Mouse (Mus musculus): ENCODE data around the gene Acaa1a. TPM values are rescaled to one million over a fixed set of nuclear protein-coding genes. Genes with fewer than 3 reads are reported as not detected.

Gene Acaa1a
- polyA plus RNA-seq, 1 experiment from 2014 or later = 86.5 TPM

DNA sequence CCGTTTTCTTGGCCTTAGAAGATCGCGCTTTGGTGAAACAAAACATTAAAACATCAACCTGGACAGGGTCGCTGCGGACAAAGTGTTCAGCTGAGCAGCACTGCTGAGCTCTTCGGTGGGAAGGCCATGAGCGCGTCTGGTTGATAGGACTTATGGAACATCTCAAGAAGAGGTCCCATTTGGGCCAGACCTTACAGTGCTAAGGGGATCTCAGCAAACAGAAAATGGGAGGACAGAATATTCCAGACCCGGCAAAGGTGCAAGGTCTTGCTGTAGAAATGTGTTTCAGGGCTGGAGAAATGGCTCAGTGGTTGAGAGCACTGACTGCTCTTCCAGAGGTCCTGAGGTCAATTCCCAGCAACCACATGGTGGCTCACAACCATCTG is 16.2 kb upstream of the Acaa1a start:
- H3K27me3 ChIP-seq (ENCODE audit: insufficient read depth, poor library complexity, severe bottlenecking) = no peaks in the 10 kb centered on the region
- H3K4me3 ChIP-seq = peak overlapping the region; percentile 96
- no peak for DNase-seq (ENCODE audit: low spot score)
- H3K9me3 ChIP-seq = no peaks in the 10 kb centered on the region
- WGBS = 7% methylated on average over 9 of the region's 9 CpGs
- peak overlapping the region; percentile 97 for H3K27ac ChIP-seq
- H3K36me3 ChIP-seq = peaks cover 2% of the 10 kb centered on the region; the same call in 1 of the 2 replicates
- peaks cover 8% of the 10 kb centered on the region for H3K4me1 ChIP-seq

DNA sequence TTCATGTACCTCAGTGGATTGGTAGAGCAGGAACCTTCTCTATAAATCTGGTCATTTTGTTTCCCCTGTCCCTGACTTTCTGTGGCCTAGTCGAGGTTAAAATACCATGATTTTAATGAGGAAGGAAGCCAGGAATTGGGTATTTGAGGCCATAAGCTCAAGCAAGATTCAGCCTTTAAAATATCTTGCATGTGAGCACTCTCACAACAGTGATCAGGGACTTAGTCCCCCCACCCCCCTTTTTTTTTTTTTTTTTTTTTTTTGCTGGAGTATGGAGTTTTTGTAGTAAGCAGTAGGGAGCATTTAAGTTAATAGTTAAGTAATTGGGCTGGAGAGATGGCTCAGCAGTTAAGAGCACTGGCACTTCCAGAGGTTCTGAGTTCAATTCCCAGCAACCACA is 15.3 kb upstream of the Acaa1a start:
- H3K27ac ChIP-seq = no peak overlapping the region
- peaks cover 8% of the 10 kb centered on the region for H3K4me1 ChIP-seq
- 80% methylated on average over 1 of the region's 1 CpGs for WGBS
- no peak for DNase-seq (ENCODE audit: low spot score)
- no peaks in the 10 kb centered on the region for H3K27me3 ChIP-seq (ENCODE audit: insufficient read depth, poor library complexity, severe bottlenecking)
- no peaks in the 10 kb centered on the region for H3K9me3 ChIP-seq
- H3K36me3 ChIP-seq = no peaks in the 10 kb centered on the region
- H3K4me3 ChIP-seq = no peak overlapping the region

DNA sequence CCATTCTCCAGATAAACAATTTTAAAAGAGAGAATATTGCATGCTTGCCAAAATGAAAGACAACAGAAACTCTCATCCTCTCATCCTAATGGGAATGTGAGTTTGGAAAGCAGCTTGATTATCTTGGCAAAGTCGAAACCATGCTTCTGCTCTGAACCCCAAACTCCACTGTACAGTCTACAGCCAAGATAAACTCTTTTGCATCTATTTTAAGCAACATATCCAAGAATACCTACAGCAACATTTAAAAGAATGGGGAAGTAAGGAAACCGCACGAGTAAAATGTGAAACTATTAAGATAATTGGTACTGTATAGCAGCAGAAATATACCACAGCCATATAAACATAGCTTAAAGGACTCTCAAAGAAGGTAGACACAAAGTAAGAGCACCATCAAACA is 11.0 kb upstream of the Acaa1a start:
- DNase-seq (ENCODE audit: low spot score) = no peak
- H3K4me1 ChIP-seq = no peaks in the 10 kb centered on the region
- H3K4me3 ChIP-seq = no peak overlapping the region
- H3K27ac ChIP-seq = no peak overlapping the region
- 81% methylated on average over 3 of the region's 3 CpGs for WGBS
- no peaks in the 10 kb centered on the region for H3K27me3 ChIP-seq (ENCODE audit: insufficient read depth, poor library complexity, severe bottlenecking)
- H3K36me3 ChIP-seq = no peaks in the 10 kb centered on the region
- H3K9me3 ChIP-seq = no peaks in the 10 kb centered on the region

DNA sequence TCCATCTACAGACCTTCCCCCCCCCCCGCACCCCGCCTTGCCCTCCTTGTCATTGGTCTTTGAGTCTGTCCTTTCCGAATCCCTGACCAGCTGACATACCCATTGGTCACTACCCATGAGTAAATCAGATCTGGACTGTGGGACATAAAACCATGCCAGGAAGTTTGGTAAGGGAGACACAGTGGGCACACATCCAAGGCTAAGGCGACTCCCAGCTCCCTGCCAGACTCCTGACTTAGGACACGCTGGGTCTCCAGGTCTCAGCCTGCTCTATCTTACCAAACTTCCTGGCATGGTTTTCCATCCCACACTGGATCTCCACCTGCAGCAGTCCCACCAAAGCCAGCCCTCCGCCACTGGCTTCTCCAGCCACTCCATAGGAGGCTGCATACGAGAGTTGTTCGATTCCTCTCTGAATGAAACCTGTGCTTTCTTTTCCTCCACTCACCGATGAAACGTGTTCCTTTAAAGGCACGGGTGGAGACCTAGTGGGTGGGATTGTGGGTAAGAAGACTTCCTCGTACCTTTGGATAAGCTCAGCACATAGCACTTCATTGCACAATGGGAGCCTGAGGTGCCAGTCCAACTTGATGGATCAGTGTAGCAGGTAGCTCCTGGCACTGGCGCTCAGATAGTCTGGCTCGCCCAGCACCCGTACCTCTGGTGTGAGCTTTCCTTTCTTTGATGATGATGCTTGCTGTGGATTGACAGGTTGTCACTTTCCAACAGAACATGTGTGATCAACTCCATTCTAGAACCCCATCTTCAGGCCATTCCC is 9.1 kb upstream of the Acaa1a start:
- H3K27ac ChIP-seq = no peak overlapping the region
- 87% methylated on average over 15 of the region's 15 CpGs for WGBS
- H3K27me3 ChIP-seq (ENCODE audit: insufficient read depth, poor library complexity, severe bottlenecking) = no peaks in the 10 kb centered on the region
- no peak for DNase-seq (ENCODE audit: low spot score)
- H3K4me1 ChIP-seq = peaks cover 7% of the 10 kb centered on the region; the same call in 1 of the 2 replicates
- no peaks in the 10 kb centered on the region for H3K36me3 ChIP-seq
- H3K4me3 ChIP-seq = no peak overlapping the region
- no peaks in the 10 kb centered on the region for H3K9me3 ChIP-seq

DNA sequence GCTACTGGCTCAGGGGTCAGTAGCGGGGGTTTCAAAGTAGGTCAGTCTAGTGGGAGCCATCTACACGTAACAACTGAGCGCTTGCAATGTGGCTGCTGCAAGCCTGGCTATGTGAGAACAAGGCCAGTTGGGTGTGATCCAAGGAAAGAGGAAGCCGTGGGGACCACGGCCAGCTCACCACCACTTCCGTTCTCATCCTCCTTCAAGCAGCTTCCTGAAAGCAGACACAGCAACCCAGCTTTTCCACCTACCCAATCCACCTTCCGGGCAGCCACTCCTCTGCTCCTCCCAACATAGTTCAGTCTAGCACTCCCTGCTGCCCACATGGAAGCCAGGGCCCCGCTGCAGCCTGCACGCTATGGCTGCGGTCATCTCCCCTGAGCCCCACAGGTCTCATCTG is 5.2 kb upstream of the Acaa1a start:
- no peak for DNase-seq (ENCODE audit: low spot score)
- WGBS = 52% methylated on average over 10 of the region's 10 CpGs
- Histone ChIP-seq H3K9me3 (no peaks in the 10 kb centered on the region), H3K27me3 (ENCODE audit: insufficient read depth, poor library complexity, severe bottlenecking) (peaks cover 25% of the 10 kb centered on the region), H3K36me3 (peaks cover 5% of the 10 kb centered on the region; the same call in 1 of the 2 replicates), H3K27ac (no peak overlapping the region), H3K4me1 (peaks cover 11% of the 10 kb centered on the region), H3K4me3 (no peak overlapping the region)

DNA sequence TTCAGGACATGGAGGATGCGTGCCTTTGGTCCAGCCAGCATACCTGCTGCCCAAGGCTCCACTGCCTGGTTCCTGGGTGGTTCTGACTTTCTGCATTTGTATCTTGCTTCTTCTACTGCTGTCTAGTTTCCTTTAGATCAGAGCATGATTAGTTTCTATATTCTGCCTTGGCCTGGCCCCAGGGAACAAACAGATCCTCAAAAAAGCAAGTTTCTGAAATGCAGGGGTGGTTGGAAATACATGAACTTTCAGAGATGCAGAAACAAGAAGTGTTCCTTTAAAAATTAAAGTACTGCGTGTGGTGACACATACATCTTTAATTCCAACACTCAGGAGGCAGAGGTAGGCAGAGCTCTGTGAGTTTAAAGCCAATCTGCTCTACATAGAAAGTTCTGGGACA is 4.6 kb upstream of the Acaa1a start:
- no peak for DNase-seq (ENCODE audit: low spot score)
- H3K27me3 ChIP-seq (ENCODE audit: insufficient read depth, poor library complexity, severe bottlenecking) = peaks cover 25% of the 10 kb centered on the region
- 91% methylated on average over 2 of the region's 2 CpGs for WGBS

DNA sequence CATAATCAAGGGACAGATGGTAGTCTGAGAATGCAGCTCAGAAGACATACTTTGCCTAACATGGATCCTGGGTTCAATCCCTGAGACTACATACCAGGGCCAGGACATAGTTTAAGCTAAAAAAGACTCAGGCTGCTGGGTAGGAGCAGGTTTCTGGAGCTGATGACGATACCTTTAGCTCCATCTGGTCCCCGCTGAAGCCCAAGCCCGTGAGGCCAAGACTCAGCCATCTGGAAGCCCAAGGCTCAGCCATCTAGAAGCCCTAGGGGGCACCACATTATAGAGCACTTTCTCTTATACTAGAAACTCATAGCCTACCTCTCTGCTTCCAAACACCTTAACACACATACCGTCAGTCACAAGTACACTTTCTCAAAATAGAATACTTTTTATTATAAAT is 3.9 kb upstream of the Acaa1a start:
- H3K36me3 ChIP-seq = peaks cover 5% of the 10 kb centered on the region; the same call in 1 of the 2 replicates
- H3K27ac ChIP-seq = no peak overlapping the region
- DNase-seq (ENCODE audit: low spot score) = no peak
- peaks cover 19% of the 10 kb centered on the region for H3K4me1 ChIP-seq
- no peak overlapping the region for H3K4me3 ChIP-seq
- H3K9me3 ChIP-seq = no peaks in the 10 kb centered on the region
- H3K27me3 ChIP-seq (ENCODE audit: insufficient read depth, poor library complexity, severe bottlenecking) = peaks cover 25% of the 10 kb centered on the region
- WGBS = 83% methylated on average over 4 of the region's 4 CpGs

More for the DNA sequence above, 4.6 kb upstream of the Acaa1a start:
- peaks cover 16% of the 10 kb centered on the region for H3K4me1 ChIP-seq
- H3K9me3 ChIP-seq = no peaks in the 10 kb centered on the region
- peaks cover 5% of the 10 kb centered on the region; the same call in 1 of the 2 replicates for H3K36me3 ChIP-seq
- no peak overlapping the region for H3K4me3 ChIP-seq
- no peak overlapping the region for H3K27ac ChIP-seq

DNA sequence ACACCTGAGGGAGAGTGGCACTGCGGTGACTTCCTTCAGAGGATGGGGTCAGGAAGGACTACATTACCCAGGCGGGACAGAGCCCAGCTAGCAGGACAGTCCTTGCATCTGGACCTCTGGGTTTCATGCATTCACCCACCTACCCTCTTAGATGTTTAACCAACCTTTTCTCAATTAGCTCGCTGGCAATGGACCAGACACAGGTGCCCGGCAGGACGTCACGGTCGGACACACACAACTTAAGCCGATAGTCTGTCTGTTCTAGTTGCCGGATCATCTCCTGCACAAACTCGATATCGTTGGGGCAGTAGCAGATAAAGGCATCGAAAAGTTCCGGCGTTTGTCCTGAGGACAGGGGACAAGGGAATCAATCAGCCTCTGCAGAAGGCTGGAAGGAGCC is 1.6 kb upstream of the Acaa1a start:
- no peak overlapping the region for H3K4me3 ChIP-seq
- peaks cover 25% of the 10 kb centered on the region for H3K27me3 ChIP-seq (ENCODE audit: insufficient read depth, poor library complexity, severe bottlenecking)
- H3K4me1 ChIP-seq = peaks cover 31% of the 10 kb centered on the region
- no peak overlapping the region for H3K27ac ChIP-seq
- no peak for DNase-seq (ENCODE audit: low spot score)
- H3K36me3 ChIP-seq = peaks cover 7% of the 10 kb centered on the region
- H3K9me3 ChIP-seq = no peaks in the 10 kb centered on the region
- 86% methylated on average over 14 of the region's 14 CpGs for WGBS

DNA sequence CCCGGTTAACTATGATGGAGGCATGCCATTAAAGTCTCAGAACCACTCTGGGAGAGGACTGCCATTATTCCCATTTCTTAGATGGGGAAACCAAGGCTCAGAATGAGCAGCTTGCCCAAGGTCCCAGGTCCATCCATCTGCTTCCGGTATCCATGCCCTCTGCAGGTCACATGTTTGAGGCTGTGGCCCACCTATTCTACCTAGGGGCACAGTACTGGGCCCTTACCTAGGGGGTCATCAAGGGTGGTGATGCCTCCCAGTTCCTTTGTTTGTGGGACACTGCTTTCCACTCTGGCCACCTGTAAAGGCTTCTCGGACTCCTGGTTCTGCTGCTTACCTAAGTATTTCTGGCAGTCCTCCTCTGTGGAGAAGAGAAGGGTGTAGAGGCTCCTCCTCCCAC is 1.1 kb upstream of the Acaa1a start:
- H3K36me3 ChIP-seq = peaks cover 12% of the 10 kb centered on the region
- H3K9me3 ChIP-seq = no peaks in the 10 kb centered on the region
- H3K27me3 ChIP-seq (ENCODE audit: insufficient read depth, poor library complexity, severe bottlenecking) = peaks cover 25% of the 10 kb centered on the region
- no peak for DNase-seq (ENCODE audit: low spot score)
- no peak overlapping the region for H3K27ac ChIP-seq
- 86% methylated on average over 3 of the region's 3 CpGs for WGBS
- H3K4me1 ChIP-seq = peaks cover 32% of the 10 kb centered on the region
- H3K4me3 ChIP-seq = no peak overlapping the region

DNA sequence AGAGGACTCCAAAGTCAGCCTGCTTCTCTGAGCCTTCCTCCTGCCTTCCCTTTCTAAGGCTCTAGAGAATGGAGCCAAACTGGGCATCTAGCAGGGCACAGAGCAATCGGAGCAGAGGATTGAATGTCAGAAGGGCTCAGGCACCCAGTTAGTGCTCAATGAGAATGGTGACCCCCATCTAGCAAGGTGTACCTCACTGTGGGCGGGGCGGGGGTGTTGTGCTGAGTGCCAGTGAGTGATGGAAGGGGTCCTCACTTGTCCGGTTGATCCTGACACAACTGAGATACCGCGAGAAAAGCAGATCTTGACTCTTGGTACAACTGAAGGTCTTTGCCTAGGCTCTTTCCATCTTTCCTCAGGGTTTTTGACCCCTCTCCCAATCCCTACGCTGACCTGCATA is 370 bp upstream of the Acaa1a start:
- Histone ChIP-seq H3K27ac (peak overlapping the region; percentile 91; the same call in 1 of the 2 replicates), H3K4me3 (peak overlapping the region; percentile 80), H3K27me3 (ENCODE audit: insufficient read depth, poor library complexity, severe bottlenecking) (peaks cover 25% of the 10 kb centered on the region), H3K4me1 (peaks cover 32% of the 10 kb centered on the region), H3K9me3 (no peaks in the 10 kb centered on the region), H3K36me3 (peaks cover 20% of the 10 kb centered on the region)
- no peak for DNase-seq (ENCODE audit: low spot score)
- WGBS = 49% methylated on average over 7 of the region's 7 CpGs

DNA sequence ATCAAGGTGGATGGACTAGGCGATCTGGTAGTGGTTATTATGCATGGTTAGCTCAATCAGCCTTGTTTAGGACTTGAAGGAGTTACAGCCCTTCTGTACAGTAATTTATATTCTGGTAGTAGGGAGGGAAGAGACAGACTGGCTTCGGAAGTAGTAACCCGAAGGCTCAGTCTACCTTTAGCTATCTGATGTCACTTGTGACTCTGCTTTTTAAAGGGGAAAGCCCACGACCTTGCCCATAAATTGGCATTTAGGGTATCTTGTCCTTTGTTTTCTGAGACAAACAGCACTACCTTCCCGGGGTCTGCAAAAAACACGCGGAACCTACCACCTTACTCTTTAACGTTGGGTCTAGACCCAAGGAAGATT is 720 bp downstream of the Acaa1a start:
- Histone ChIP-seq H3K27ac (peak overlapping the region; percentile 91), H3K27me3 (ENCODE audit: insufficient read depth, poor library complexity, severe bottlenecking) (peaks cover 25% of the 10 kb centered on the region), H3K4me3 (peak overlapping the region; percentile 80), H3K36me3 (peaks cover 30% of the 10 kb centered on the region), H3K9me3 (no peaks in the 10 kb centered on the region), H3K4me1 (peaks cover 25% of the 10 kb centered on the region)
- 6% methylated on average over 8 of the region's 8 CpGs for WGBS
- DNase-seq (ENCODE audit: low spot score) = no peak

DNA sequence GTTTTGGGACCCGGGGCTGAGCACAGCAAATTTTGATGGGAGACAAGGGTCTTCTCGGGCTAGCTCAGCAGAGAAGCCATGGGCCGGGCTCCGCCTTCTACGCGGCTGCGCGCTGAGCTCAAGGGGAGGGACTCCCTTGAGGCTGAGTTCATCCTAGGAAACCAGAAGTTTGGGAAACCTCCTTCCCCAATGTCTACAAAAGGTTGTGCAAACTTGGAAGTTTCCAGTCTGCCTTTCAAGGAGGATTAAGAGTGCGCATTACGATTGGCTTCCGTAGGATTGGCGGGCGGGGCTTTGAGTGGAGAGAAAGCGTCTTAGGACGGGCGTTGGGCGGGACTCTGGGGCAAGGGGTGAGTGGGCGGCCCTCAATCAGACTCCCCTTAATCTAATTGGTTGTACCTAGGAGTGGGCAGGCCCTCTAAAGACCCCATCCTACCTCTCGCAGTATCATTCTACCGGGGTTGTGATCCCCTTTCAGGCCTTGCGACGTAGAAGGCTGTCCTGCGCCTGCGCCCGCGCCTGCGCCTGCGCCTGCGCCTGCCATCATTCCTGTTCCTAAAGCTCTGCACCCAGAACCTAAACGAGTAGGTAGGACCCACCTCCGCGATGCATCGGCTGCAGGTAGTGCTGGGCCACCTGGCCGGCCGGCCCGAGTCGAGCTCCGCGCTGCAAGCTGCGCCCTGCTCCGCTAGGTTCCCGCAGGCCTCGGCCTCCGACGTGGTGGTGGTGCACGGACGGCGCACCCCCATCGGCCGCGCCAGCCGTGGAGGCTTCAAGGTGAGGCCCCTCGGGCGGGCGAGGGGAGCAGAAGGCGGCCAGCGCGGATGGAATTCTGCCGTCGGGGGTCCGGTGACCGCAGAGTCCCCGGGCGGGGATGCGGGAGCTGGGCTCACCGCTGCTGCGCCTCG is 1.7 kb downstream of the Acaa1a start, which contains the start of gene Myd88:
TSS of gene Myd88 (minus strand) at position 503 of the 908 bp plus-strand sequence.
- Histone ChIP-seq H3K9me3 (no peaks in the 10 kb centered on the region), H3K27me3 (ENCODE audit: insufficient read depth, poor library complexity, severe bottlenecking) (peaks cover 25% of the 10 kb centered on the region), H3K4me3 (peak within 1 kb of the TSS; percentile 80), H3K4me1 (peaks cover 25% of the 10 kb centered on the region), H3K36me3 (peaks cover 40% of the 10 kb centered on the region), H3K27ac (peak within 1 kb of the TSS; percentile 91)
- under 1% methylated on average over 68 of the region's 68 CpGs for WGBS
- DNase-seq (ENCODE audit: low spot score) = peak; percentile 96

DNA sequence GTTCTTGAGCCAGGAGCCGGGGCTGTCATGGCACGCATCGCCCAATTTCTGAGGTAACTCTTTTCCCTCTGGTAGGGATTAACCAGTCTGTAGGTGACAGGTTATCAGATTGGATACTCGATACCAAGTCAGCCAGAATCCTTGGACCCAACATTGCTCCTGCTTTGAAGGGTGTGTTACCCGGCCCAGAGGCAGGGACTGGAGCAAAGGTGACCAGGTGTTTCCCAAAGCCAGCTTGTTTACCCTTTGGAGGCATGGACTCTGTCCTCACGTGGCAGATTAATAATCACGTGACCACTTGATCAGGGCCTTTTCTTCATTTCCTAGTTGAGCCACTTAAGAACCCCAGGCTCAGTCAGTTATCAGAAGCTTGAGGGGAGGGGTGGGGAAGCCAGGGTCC is 3.3 kb downstream of the Acaa1a start:
- no peak overlapping the region for H3K4me3 ChIP-seq
- H3K9me3 ChIP-seq = no peaks in the 10 kb centered on the region
- WGBS = 84% methylated on average over 7 of the region's 7 CpGs
- no peak overlapping the region for H3K27ac ChIP-seq
- H3K27me3 ChIP-seq (ENCODE audit: insufficient read depth, poor library complexity, severe bottlenecking) = peaks cover 14% of the 10 kb centered on the region; the same call in 1 of the 2 replicates
- H3K36me3 ChIP-seq = peaks cover 51% of the 10 kb centered on the region
- DNase-seq (ENCODE audit: low spot score) = no peak
- peaks cover 25% of the 10 kb centered on the region for H3K4me1 ChIP-seq
